Comparison of ENCODE assay signal across 29 mouse cellular contexts in genomic region chr10:67290622-67291021, GRCm38 (mm10). TPM values are rescaled to one million over a fixed set of nuclear protein-coding genes. Genes with fewer than 3 reads are reported as not detected.
DNase-seq lines count a peak whose midpoint lies in the region; ATAC-seq and TF ChIP-seq lines count a peak whose summit lies in the region.
"Had no signal": no experiment of that assay in that cellular context is flagged by ENCODE, and none has a peak within 500 bp of the region (broad histone marks: within the 10 kb centered on the region; RNA-seq: fewer than 3 reads in every experiment).

No protein-coding gene starts in this region.

- 50% methylated on average over 4 of the region's 4 CpGs for WGBS in macrophage (ENCODE audit: missing documents)
- WGBS in stomach, postnatal 0 days = 68% methylated on average over 4 of the region's 4 CpGs

- H3K4me2 ChIP-seq in stomach, postnatal 0 days (replicated peaks; ENCODE audit: low read depth) = no peak overlapping the region
- H3K4me2 ChIP-seq: embryonic facial prominence, embryonic 13.5 days; forebrain, embryonic 12.5 days; heart, embryonic 11.5 days; hindbrain, embryonic 13.5 days; liver, embryonic 15.5 days; lung, embryonic 15.5 days; neural tube, embryonic 12.5 days had no signal

- H3K27ac ChIP-seq in gastrocnemius, adult 2 months = peak overlapping the region; percentile 55
- H3K27ac ChIP-seq in MEL (ENCODE audit: control insufficient read depth, low read depth, low read length) (peak overlapping the region; percentile 64), macrophage (peak overlapping the region; percentile 48)
- H3K27ac ChIP-seq in stomach, postnatal 0 days (replicated peaks) = 0 out of 2 replicates have a peak overlapping the region, but pooled peaks have one; percentile 18
- H3K27ac ChIP-seq: embryonic facial prominence, embryonic 13.5 days; forebrain, embryonic 12.5 days; hindbrain, embryonic 13.5 days; liver, embryonic 15.5 days; lung, embryonic 15.5 days; neural tube, embryonic 12.5 days had no signal

- peak overlapping the region; percentile 32 for H3K9ac ChIP-seq in MEL (ENCODE audit: control insufficient read depth, low read depth, low read length, poor library complexity, severe bottlenecking)
- H3K9ac ChIP-seq in stomach, postnatal 0 days (ENCODE audit: low read length) = no peak overlapping the region
- H3K9ac ChIP-seq: embryonic facial prominence, embryonic 13.5 days; forebrain, embryonic 12.5 days; hindbrain, embryonic 13.5 days; liver, embryonic 15.5 days; lung, embryonic 15.5 days; neural tube, embryonic 12.5 days had no signal

- intact Hi-C loops in gastrocnemius, adult 2 months (cut with DNase I) = no loop called here
- intact Hi-C loops in gastrocnemius, postnatal 14 days (cut with DNase I; ENCODE audit: low total_unique reads) = no loop called here

- ATAC-seq in stomach, postnatal 0 days (ENCODE audit: low FRiP score, low TSS enrichment) = no peak
- ATAC-seq in erythroid progenitor cell, adult 5-6 weeks (replicated peaks; ENCODE audit: low FRiP score, poor library complexity, severe bottlenecking) = no peak
- ATAC-seq: activated CD4-positive, CD25-positive, alpha-beta regulatory T cell, adult 4 months; intestine, postnatal 0 days; midbrain, embryonic 16.5 days had no signal

- no peaks in the 10 kb centered on the region for H3K27me3 ChIP-seq in MEL (ENCODE audit: control insufficient read depth in 1 of 2, insufficient read depth in 2 of 2, low read length in 2 of 2)
- H3K27me3 ChIP-seq in stomach, postnatal 0 days (ENCODE audit: control insufficient read depth, insufficient read depth, low read length) = no peaks in the 10 kb centered on the region
- H3K27me3 ChIP-seq: embryonic facial prominence, embryonic 13.5 days; forebrain, embryonic 12.5 days; hindbrain, embryonic 13.5 days; liver, embryonic 15.5 days; lung, embryonic 15.5 days; neural tube, embryonic 12.5 days had no signal

- TF ChIP-seq POLR2A in MEL (IDR thresholded peaks at IDR 0.05; ENCODE audit: control insufficient read depth in 1 of 2, insufficient read depth in 1 of 2, low read depth in 1 of 2, low read length in 2 of 2, poor library complexity in 1 of 2) = no peak

- no peak for TF ChIP-seq RAD21 in MEL (IDR thresholded peaks at IDR 0.05; ENCODE audit: low read depth, low read length)

- no peaks in the 10 kb centered on the region for H3K9me3 ChIP-seq in MEL (replicated peaks; ENCODE audit: insufficient read depth, low read length)
- no peaks in the 10 kb centered on the region for H3K9me3 ChIP-seq in stomach, postnatal 0 days (ENCODE audit: control insufficient read depth, low read length)
- H3K9me3 ChIP-seq: embryonic facial prominence, embryonic 13.5 days; forebrain, embryonic 12.5 days; hindbrain, embryonic 13.5 days; liver, embryonic 15.5 days; lung, embryonic 15.5 days; neural tube, embryonic 12.5 days had no signal

- no peak for TF ChIP-seq CTCF in gastrocnemius, adult 2 months (IDR thresholded peaks at IDR 0.05)
- TF ChIP-seq CTCF in MEL (IDR thresholded peaks at IDR 0.05 in 2 of 3, conservative IDR thresholded peaks at IDR 0.05 in 1 of 3; ENCODE audit: control insufficient read depth in 1 of 3, insufficient read depth in 1 of 3, low read depth in 2 of 3, low read length in 3 of 3, poor library complexity in 1 of 3, severe bottlenecking in 1 of 3) = no peak
- no peak for TF ChIP-seq CTCF in stomach, postnatal 0 days (IDR thresholded peaks at IDR 0.05; ENCODE audit: low read depth)

- H3K4me1 ChIP-seq in MEL (ENCODE audit: control insufficient read depth in 1 of 2, insufficient read depth in 2 of 2, low read length in 2 of 2) = peaks cover 22 to 38% of the 10 kb centered on the region in 2 experiments
- H3K4me1 ChIP-seq in stomach, postnatal 0 days (replicated peaks; ENCODE audit: control insufficient read depth, insufficient read depth) = no peaks in the 10 kb centered on the region
- H3K4me1 ChIP-seq: embryonic facial prominence, embryonic 13.5 days; lung, embryonic 15.5 days; neural tube, embryonic 12.5 days had no signal

- H3K4me3 ChIP-seq in gastrocnemius, adult 2 months = no peak overlapping the region
- H3K4me3 ChIP-seq in MEL (ENCODE audit: control insufficient read depth in 1 of 2, insufficient read depth in 1 of 2, low read depth in 2 of 2, low read length in 2 of 2) (peak overlapping the region; percentile 29 to 33; a peak in 3 of 4 replicates), macrophage (ENCODE audit: inconsistent target) (no peak overlapping the region)
- H3K4me3 ChIP-seq in stomach, postnatal 0 days (ENCODE audit: low read depth, low read length) = no peak overlapping the region
- H3K4me3 ChIP-seq: embryonic facial prominence, embryonic 13.5 days; erythroblast, embryonic 14.5 days; forebrain, embryonic 12.5 days; hindbrain, embryonic 13.5 days; liver, embryonic 15.5 days; lung, embryonic 15.5 days; myocyte; neural tube, embryonic 12.5 days had no signal

- no peak for DNase-seq in gastrocnemius, adult 2 months
- no peak for DNase-seq in gastrocnemius, postnatal 14 days
- DNase-seq in MEL (ENCODE audit: low read depth, low spot score) = peak; percentile 34
- no peak for DNase-seq in stomach, postnatal 0 days (ENCODE audit: low spot score)
- DNase-seq in adrenal gland, postnatal 10 days = no peak
- DNase-seq: cerebellum, adult 11 months; cerebellum, adult 9-11 months; heart, postnatal 36 days; kidney, adult 9 months; kidney, postnatal 10 days; layer of hippocampus, postnatal 36 days; left cerebral cortex, postnatal 4 days; lung, postnatal 36 days; right cerebral cortex, adult 18-20 months; right cerebral cortex, postnatal 4 days had no signal

- peaks cover 0 to 27% of the 10 kb centered on the region in 2 experiments; a peak in 2 of 4 replicates for H3K36me3 ChIP-seq in MEL (ENCODE audit: control insufficient read depth in 1 of 2, insufficient read depth in 2 of 2, low read length in 2 of 2)
- H3K36me3 ChIP-seq in macrophage (ENCODE audit: inconsistent target) = no peaks in the 10 kb centered on the region
- H3K36me3 ChIP-seq in stomach, postnatal 0 days (ENCODE audit: control insufficient read depth, insufficient read depth, low read length) = no peaks in the 10 kb centered on the region
- H3K36me3 ChIP-seq: embryonic facial prominence, embryonic 13.5 days; forebrain, embryonic 12.5 days; hindbrain, embryonic 13.5 days; liver, embryonic 15.5 days; lung, embryonic 15.5 days; neural tube, embryonic 12.5 days had no signal

- no peaks in the 10 kb centered on the region; the same call in 1 of the 2 replicates for H3K79me2 ChIP-seq in MEL (ENCODE audit: control insufficient read depth, insufficient read depth, low read length, poor library complexity)
- no peaks in the 10 kb centered on the region for H3K79me2 ChIP-seq in macrophage (ENCODE audit: inconsistent target)

- no peak for TF ChIP-seq EP300 in MEL (IDR thresholded peaks at IDR 0.05; ENCODE audit: low read depth in 1 of 2, low read length in 2 of 2)
- TF ChIP-seq EP300 in stomach, postnatal 0 days (optimal IDR thresholded peaks at IDR 0.05) = no peak

TF ChIP-seq in MEL, 35 proteins besides CTCF, POLR2A, EP300 and RAD21:
- TF ChIP-seq SIN3A (IDR thresholded peaks at IDR 0.05; ENCODE audit: low read length) (no peak), USF1 (IDR thresholded peaks at IDR 0.05; ENCODE audit: low read depth, low read length) (0 out of 2 replicates have a peak, but pooled peaks have one; percentile 5), ELF1 (IDR thresholded peaks at IDR 0.05; ENCODE audit: low read depth, low read length) (no peak), ETS1 (IDR thresholded peaks at IDR 0.05; ENCODE audit: low read depth, low read length) (0 out of 2 replicates have a peak, but pooled peaks have one; percentile 17), RCOR1 (IDR thresholded peaks at IDR 0.05; ENCODE audit: low read depth, low read length) (0 out of 2 replicates have a peak, but pooled peaks have one; percentile 4)

RNA-seq across cellular contexts. Expression of gene Nrbf2, which starts 5.5 kb away (rescaled TPM):
- 10 to 100 TPM; 13.0 to 13.4 TPM for total RNA-seq in gastrocnemius, adult 2 months (2021)
- total RNA-seq in gastrocnemius, postnatal 14 days (2021) = 10 to 100 TPM in 1 of 2 experiments, 1 to 10 TPM in 1; 8.7 to 12.4 TPM
- 18.5 and 19.5 TPM in 2 replicates for total RNA-seq in MEL (2012; rRNA removed)
- polyA plus RNA-seq in MEL (2012; ENCODE audit: insufficient read depth in 1 of 2, insufficient read length in 2 of 2, low read depth in 1 of 2, low replicate concordance in 2 of 2, missing spikeins in 1 of 2) = 10 to 100 TPM in 1 of 2 experiments, not detected in 1; 38.9 TPM
- 10 to 100 TPM; 17.6 to 48.9 (median 36.4) TPM for total RNA-seq in macrophage (2018; cell fraction: chromatin; rRNA removed)
- total RNA-seq in macrophage (2018; cell fraction: cytosol; rRNA removed) = 10 to 100 TPM; 31.6 to 52.0 (median 42.0) TPM
- 10 to 100 TPM; 22.5 to 49.8 (median 33.2) TPM for total RNA-seq in macrophage (2018; cell fraction: nucleus; rRNA removed)
- 34.9 to 45.8 TPM (median 43.4 TPM) in 3 replicates for polyA plus RNA-seq in macrophage (2018)
- polyA plus RNA-seq in stomach, postnatal 0 days (2015; fragmentation: Nextera tagmentation; extraction: Ambion mirVana) = 34.6 and 35.5 TPM in 2 replicates
- total RNA-seq in adrenal gland, postnatal 10 days (2021) = 10 to 100 TPM; 18.7 to 19.8 TPM
- total RNA-seq in erythroid progenitor cell, adult 5-6 weeks (2015; ENCODE audit: low replicate concordance) = 10.1 and 27.2 TPM in 2 replicates
- total RNA-seq in erythroid progenitor cell, adult 5-6 weeks (2017; ENCODE audit: low replicate concordance) = 2.8 and 18.2 TPM in 2 replicates

Comparison
In these comparisons a context has a peak if more than half of its experiments do, and no peak if none do; other contexts are left out.
1. H3K4me3 ChIP-seq: peak in MEL (2 of 2); none in gastrocnemius, adult 2 months (single experiment), macrophage (single experiment) and stomach, postnatal 0 days (single experiment).
2. Peak in every context shown above with its lines, with median percentiles within 50 percentile points of each other: H3K27ac ChIP-seq.